Mouse (Mus musculus) spleen, postnatal 36 days (tissue): ENCODE results near the gene Gm5105.

Experiments
- DNase-seq, 2 experiments: peaks; one replicate each; pipeline ENCODE4 v3.0.0; 2022; ENCODE audit warnings: low spot score in 2 of 2, mixed read lengths in 1 of 2

Gene Gm5105

DNA sequence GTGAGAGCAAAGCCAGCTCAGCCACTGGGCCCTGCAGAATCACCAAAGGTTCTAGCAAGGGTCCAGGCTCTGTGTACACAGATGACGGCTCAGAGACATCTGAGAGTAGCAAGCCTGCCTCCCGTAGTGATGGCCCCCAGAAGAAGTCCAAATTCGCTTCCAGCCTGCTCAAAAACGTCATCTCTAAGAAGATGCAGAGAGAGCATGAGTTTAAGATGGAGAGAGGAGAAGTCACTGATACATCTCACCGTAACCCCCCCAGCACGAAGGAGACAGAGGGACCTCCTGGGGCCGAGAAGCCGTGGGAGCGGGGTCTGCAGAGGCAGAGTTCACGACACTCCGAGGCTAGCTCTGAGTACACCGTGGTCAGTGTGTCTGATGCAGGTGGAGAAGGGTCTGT is at the start of gene Gm5105:
TSS of gene Gm5105 (minus strand) at position 101 of the 400 bp plus-strand sequence.
- no peak for DNase-seq

- no peak for DNase-seq
Observed at GRCm38 (mm10) chr3:138116871-138117270, 49.7 kb upstream of the Gm5105 start.

DNA sequence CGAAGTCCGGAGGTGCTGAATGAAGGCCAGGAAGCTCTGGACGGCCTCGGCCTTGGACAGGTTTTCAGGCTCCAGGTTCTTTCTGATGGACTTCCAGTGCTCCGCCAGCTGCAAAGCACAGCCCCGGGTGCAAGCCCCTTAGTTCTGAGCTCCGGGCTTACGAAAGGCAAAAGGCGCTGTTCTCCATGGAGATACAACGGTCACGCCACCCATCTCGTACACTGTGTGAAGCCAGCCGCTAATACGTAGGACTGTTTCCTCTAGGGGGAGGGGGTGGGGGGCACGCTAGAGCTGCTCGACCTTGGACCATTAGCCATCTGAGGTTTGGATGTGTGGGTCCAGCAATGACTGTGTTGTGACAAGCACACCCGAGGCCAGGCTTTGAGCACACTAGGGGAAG is 46.9 kb upstream of the Gm5105 start:
- no peak for DNase-seq

GRCm38 (mm10) chr3:138110910-138111782 is 44.0 kb upstream of the Gm5105 start:
- DNase-seq = no peak

GRCm38 (mm10) chr3:138106887-138107286 is 39.7 kb upstream of the Gm5105 start:
- DNase-seq = no peak

GRCm38 (mm10) chr3:138105056-138105455 is 37.9 kb upstream of the Gm5105 start:
- DNase-seq = no peak

DNA sequence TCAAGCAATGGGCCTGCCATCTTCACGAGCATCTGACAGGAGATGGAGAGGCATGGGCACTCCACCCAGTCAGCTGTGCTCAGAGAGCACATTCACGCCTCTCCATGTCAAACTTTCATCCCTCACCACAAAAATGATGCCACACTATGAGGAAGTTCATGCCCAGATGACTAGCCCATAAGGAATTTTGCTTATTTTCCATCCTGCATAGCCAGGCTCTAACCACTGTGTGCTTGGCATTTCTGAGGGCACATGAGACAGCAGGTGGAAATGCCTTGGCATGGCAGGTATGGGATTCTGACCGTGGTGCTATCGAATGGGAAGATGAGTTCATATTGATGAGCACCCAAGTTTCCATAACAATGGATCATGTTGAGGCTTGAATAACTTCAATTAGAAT is 36.5 kb upstream of the Gm5105 start:
- DNase-seq = no peak

GRCm38 (mm10) chr3:138101936-138102335 is 34.7 kb upstream of the Gm5105 start:
- no peak for DNase-seq

GRCm38 (mm10) chr3:138097718-138098117 is 30.5 kb upstream of the Gm5105 start:
- no peak for DNase-seq

DNA sequence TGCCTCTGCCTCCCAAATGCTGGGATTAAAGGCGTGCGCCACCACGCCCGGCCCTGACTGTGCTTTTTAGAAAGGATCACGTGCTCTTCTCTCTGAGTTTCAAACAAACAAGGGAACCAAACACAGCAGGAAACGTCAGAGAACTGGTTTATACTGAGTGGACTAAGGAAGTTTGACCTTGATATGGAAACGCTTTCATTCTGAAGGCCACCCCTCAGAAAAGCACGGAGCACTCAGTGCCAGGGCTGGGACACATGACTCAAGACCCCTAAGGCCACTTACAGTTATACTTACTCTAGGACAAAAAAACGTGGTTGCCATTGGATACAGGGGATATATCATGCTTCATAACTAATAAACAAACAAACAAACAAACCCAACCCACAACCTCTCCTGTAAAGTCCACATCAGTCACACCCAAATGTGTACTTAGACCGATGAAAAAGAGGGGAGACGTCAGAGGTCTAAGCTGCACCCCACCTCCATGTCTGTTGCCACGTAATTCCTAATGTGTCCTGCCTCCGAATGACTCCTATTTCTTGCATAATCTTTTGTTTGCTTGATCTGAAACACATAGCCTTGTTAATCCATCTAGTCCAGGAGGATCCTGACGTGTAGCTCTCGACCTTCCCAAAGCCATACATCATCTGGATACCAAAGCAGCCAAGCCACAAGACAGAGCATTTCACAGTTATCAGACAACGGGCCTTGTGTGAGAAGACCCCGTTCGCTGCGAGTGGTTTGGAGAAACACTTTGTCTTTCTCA is 29.3 kb upstream of the Gm5105 start:
- DNase-seq = no peak

DNA sequence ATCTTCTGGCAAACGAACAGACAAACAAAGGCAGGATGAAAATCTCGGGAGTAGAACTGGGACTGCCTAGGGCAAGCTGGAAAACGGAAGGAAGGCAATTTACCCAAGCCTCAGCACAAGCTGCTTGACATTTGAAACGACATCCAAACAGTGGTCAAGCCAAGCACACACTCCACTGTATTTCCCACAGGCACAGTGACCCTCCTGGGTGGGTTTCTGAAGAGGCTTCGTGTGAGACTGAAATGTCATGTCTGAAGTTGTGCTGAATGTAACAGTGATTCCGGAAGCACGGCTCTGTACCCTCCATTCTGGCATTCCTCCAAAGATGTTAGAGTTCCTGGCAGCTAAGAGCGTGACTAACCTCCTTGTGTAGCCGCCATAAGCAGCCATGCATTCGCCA is 28.5 kb upstream of the Gm5105 start:
- no peak for DNase-seq

- DNase-seq = no peak
Observed at GRCm38 (mm10) chr3:138095301-138095700, 28.1 kb upstream of the Gm5105 start.

- DNase-seq = no peak
Observed at GRCm38 (mm10) chr3:138083896-138084295, 16.7 kb upstream of the Gm5105 start.

- no peak for DNase-seq
Observed at GRCm38 (mm10) chr3:138083073-138083637, 16.0 kb upstream of the Gm5105 start.

- no peak for DNase-seq
Observed at GRCm38 (mm10) chr3:138078701-138079100, 11.5 kb upstream of the Gm5105 start.

GRCm38 (mm10) chr3:138077476-138078340 is 10.5 kb upstream of the Gm5105 start:
- no peak for DNase-seq

GRCm38 (mm10) chr3:138075209-138075608 is 8.0 kb upstream of the Gm5105 start:
- DNase-seq = no peak

DNA sequence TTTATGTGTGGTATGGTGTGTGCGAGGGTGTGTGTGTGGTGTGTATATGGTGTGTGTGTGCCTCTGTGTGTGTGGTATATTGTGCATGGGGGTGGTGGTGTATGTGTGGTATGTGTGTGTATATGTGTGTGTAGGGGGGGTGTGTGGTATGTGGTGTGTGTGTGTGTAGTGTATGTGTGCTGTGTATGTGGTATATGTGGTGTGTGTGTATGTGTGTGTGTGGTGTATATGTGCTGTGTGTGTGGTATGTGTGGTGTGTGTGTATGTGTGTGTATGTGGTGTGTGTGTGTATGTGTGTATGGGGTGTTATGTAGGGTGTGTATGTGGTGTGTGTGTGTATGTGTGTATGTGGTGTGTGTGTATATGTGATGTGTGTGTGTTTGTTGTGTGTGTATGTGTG is 7.0 kb upstream of the Gm5105 start:
- no peak for DNase-seq

- no peak for DNase-seq
Observed at GRCm38 (mm10) chr3:138071476-138072073, 4.4 kb upstream of the Gm5105 start.

DNA sequence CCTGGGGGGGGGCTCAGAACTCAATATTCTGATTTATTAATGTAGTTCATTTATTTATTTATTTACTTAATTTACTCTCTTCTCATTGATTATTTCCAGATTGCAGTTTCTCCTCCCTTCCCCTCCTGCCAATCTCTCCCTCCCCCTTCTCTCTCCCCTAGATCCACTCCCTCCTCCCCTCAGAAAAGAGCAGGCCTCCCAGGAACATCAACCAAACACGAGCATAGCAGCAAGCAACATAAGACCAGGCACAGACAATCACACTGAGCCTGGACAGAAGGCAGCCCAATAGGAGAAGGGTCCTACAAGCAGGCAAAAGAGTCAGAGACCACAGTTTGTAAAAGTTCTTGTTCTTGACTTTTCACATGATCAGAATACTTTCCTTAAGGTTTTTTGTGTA is 3.8 kb upstream of the Gm5105 start:
- no peak for DNase-seq
